Mouse (Mus musculus): ENCODE data around the gene Ly6g6c. TPM values are rescaled to one million over a fixed set of nuclear protein-coding genes. Genes with fewer than 3 reads are reported as not detected.
"Not testable (repeated sequence)": the region's sequence is repeated elsewhere in the genome, so short reads cannot be mapped to it uniquely, and the experiment has no call there.

Ly6g6c gene
- polyA plus RNA-seq, 1 experiment from 2014 or later, result 0.16 TPM

DNA sequence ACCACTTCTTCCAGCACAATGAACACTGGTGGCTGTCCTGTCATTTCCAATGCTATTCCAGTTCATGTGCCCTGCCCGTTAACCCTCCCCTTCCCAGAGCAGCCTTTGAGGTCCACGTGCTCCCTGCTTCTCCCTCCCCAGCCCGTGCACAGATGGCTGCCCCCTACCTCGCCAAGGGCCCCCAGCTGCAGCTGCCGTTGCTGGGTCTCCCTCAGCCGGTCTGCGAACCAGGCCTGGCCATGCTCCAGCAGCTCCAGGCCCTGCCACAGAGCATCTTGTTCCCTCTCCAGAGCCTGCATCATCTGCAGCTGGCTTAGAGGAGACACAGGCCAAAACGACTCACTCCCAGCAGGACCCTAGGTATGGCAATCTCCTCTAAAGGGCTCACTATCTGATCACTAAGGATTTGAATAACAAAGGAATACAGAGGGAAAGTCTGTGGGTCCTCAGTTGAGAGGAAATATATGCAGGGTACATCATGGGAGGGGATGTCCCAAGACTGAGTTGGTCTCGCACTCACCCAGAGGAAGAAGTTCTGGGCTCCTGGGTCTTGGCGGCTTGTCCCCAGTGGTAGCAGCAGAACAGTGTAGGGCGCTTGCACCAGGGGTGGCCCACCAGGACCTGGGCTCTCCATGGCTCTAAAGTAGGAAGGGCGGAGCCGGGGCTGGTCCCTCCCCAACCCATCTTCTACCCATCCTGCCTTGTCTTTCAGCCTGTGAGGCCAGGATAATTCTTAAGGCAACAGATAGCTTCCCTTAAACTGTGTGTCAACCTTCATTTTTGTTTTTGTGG lies 37.7 kb upstream of the Ly6g6c start, which contains the start of gene Sapcd1:
Sapcd1 (minus strand) TSS at position 740 of the 792 bp plus-strand sequence.
- H3K27ac ChIP-seq (replicated peaks; ENCODE audit: low read depth, low read length), result no peak within 1 kb of the TSS
- DNase-seq (ENCODE audit: low spot score) (peak; percentile 43), ATAC-seq (ENCODE audit: insufficient number of reproducible peaks, low FRiP score, low TSS enrichment, low read depth) (peak; percentile 42; the same call in 1 of the 2 replicates)
- WGBS, result 37% methylated on average over 13 of the region's 13 CpGs
- no peak within 1 kb of the TSS for H3K4me3 ChIP-seq (ENCODE audit: low read depth, low read length)
- peaks cover 8% of the 10 kb centered on the region for H3K4me1 ChIP-seq (ENCODE audit: control insufficient read depth, insufficient read depth, low read length)
- no peak within 1 kb of the TSS for H3K4me2 ChIP-seq (ENCODE audit: low read depth, severe bottlenecking)
- peak within 1 kb of the TSS; percentile 45; the same call in 1 of the 2 replicates for H3K9ac ChIP-seq (ENCODE audit: low read length)
- no peaks in the 10 kb centered on the region for H3K9me3 ChIP-seq (ENCODE audit: control insufficient read depth, low read length)
- no peaks in the 10 kb centered on the region for H3K27me3 ChIP-seq (ENCODE audit: control insufficient read depth, insufficient read depth, low read length)
- H3K36me3 ChIP-seq (ENCODE audit: control insufficient read depth, insufficient read depth, low read length), result no peaks in the 10 kb centered on the region

DNA sequence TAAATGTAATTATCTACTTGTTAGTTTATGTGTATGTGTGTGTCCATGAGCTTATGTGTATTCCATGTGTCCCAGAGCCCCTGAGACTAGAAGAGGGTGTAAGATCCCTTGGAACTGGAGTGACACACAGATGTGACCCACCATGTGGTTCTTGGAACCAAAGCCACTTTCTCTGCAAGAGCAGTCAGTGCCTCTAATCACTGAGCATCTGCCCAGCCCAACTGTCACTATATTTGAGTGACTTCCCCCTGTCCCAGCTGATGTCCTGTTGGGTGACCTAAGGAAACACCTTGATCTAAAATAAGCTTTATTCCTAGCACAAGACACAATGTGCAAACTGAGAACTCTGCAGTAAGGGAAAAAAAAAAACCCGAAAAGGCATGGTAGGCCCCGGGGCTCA lies 36.9 kb upstream of the Ly6g6c start:
- H3K36me3 ChIP-seq (ENCODE audit: control insufficient read depth, insufficient read depth, low read length), result no peaks in the 10 kb centered on the region
- DNase-seq (ENCODE audit: low spot score), result no peak
- H3K9ac ChIP-seq (ENCODE audit: low read length), result no peak overlapping the region
- H3K27me3 ChIP-seq (ENCODE audit: control insufficient read depth, insufficient read depth, low read length), result no peaks in the 10 kb centered on the region
- no peak for ATAC-seq (ENCODE audit: insufficient number of reproducible peaks, low FRiP score, low TSS enrichment, low read depth)
- H3K9me3 ChIP-seq (ENCODE audit: control insufficient read depth, low read length), result no peaks in the 10 kb centered on the region
- no peak overlapping the region for H3K4me2 ChIP-seq (ENCODE audit: low read depth, severe bottlenecking)
- H3K27ac ChIP-seq (replicated peaks; ENCODE audit: low read depth, low read length), result no peak overlapping the region
- peaks cover 8% of the 10 kb centered on the region for H3K4me1 ChIP-seq (ENCODE audit: control insufficient read depth, insufficient read depth, low read length)
- H3K4me3 ChIP-seq (ENCODE audit: low read depth, low read length), result no peak overlapping the region
- WGBS, result 83% methylated on average over 2 of the region's 2 CpGs

DNA sequence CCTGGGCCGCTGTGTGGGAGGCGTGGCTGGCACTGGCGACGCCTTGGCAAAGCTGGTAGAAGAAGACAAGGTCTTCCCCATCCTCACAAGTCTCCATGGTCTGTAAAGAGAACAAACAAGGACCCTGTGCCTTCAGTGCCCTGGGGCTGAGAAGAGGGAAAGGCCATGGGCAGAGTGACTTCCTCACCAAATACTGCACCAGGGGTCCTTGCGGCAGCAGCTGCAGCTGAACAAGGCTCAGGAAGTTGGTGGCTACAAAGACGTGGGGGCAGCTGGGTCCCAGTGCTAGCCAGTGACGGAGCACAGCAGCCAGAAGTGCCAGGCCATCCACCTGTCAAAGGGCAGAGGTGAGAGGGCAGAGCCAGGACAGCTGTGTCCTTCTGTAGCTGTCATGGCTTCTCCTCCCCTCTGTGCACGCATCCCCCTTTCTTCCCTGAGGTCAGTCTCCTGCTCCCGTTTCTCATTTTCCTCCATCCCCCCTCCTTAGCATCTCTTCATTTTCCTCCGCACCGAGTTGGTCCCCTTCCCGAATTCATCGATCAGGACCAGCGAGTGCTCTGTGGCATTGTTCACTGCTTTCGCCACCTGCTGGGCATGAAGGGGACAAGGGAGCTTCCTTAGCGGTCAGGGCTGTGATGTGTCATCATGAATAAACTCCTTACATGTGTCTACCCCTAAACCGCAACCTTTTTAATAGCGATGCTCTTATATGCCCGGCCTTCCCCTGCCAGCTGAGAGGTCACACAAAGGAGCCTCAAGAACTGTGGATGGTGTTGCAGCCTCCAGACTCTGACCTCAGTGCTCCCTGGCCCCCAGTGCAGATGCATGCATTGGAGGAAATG lies 35.3 kb upstream of the Ly6g6c start:
- H3K9me3 ChIP-seq (ENCODE audit: control insufficient read depth, low read length), result no peaks in the 10 kb centered on the region
- WGBS, result 35% methylated on average over 19 of the region's 19 CpGs
- H3K36me3 ChIP-seq (ENCODE audit: control insufficient read depth, insufficient read depth, low read length), result no peaks in the 10 kb centered on the region
- H3K4me2 ChIP-seq (ENCODE audit: low read depth, severe bottlenecking), result 0 out of 2 replicates have a peak overlapping the region, but pooled peaks have one; percentile 0
- H3K9ac ChIP-seq (ENCODE audit: low read length), result no peak overlapping the region
- no peak overlapping the region for H3K4me3 ChIP-seq (ENCODE audit: low read depth, low read length)
- ATAC-seq (ENCODE audit: insufficient number of reproducible peaks, low FRiP score, low TSS enrichment, low read depth), result no peak
- H3K27me3 ChIP-seq (ENCODE audit: control insufficient read depth, insufficient read depth, low read length), result no peaks in the 10 kb centered on the region
- DNase-seq (ENCODE audit: low spot score), result no peak
- no peak overlapping the region for H3K27ac ChIP-seq (replicated peaks; ENCODE audit: low read depth, low read length)
- peaks cover 8% of the 10 kb centered on the region for H3K4me1 ChIP-seq (ENCODE audit: control insufficient read depth, insufficient read depth, low read length)

- Histone ChIP-seq H3K4me1 (ENCODE audit: control insufficient read depth, insufficient read depth, low read length) (peaks cover 8% of the 10 kb centered on the region), H3K9me3 (ENCODE audit: control insufficient read depth, low read length) (no peaks in the 10 kb centered on the region), H3K9ac (ENCODE audit: low read length) (no peak overlapping the region), H3K4me2 (ENCODE audit: low read depth, severe bottlenecking) (no peak overlapping the region), H3K36me3 (ENCODE audit: control insufficient read depth, insufficient read depth, low read length) (no peaks in the 10 kb centered on the region), H3K4me3 (ENCODE audit: low read depth, low read length) (no peak overlapping the region), H3K27ac (replicated peaks; ENCODE audit: low read depth, low read length) (no peak overlapping the region), H3K27me3 (ENCODE audit: control insufficient read depth, insufficient read depth, low read length) (no peaks in the 10 kb centered on the region)
- DNase-seq (ENCODE audit: low spot score) (no peak), ATAC-seq (ENCODE audit: insufficient number of reproducible peaks, low FRiP score, low TSS enrichment, low read depth) (no peak)
- 88% methylated on average over 11 of the region's 11 CpGs for WGBS
Observed at GRCm38 (mm10) chr17:35031272-35031671, 33.9 kb upstream of the Ly6g6c start.

DNA sequence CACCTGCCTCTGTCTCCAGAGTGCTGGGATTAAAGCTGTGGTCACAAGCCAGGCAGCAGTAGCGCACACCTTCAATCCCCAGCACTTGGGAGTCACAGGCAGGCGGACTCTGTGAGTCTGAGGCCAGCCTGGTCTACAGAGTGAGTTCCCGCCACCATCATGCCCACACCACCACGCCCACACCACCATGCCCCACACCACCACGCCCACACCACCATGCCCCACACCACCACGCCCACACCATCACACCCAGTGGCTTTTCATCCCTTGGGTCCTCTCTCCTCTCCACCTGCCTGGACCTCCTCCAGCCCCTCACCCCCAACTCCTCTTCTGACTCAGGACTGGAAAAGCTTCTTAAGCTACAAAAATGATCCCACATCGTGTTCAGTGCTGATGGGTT lies 33.3 kb upstream of the Ly6g6c start:
- ATAC-seq (ENCODE audit: insufficient number of reproducible peaks, low FRiP score, low TSS enrichment, low read depth), result no peak
- WGBS, result 86% methylated on average over 7 of the region's 7 CpGs

GRCm38 (mm10) chr17:35032323-35032870 lies 32.8 kb upstream of the Ly6g6c start:
- Histone ChIP-seq H3K4me1 (ENCODE audit: control insufficient read depth, insufficient read depth, low read length) (peaks cover 5% of the 10 kb centered on the region), H3K4me3 (ENCODE audit: low read depth, low read length) (no peak overlapping the region), H3K4me2 (ENCODE audit: low read depth, severe bottlenecking) (no peak overlapping the region; the same call in 1 of the 2 replicates), H3K27me3 (ENCODE audit: control insufficient read depth, insufficient read depth, low read length) (no peaks in the 10 kb centered on the region), H3K36me3 (ENCODE audit: control insufficient read depth, insufficient read depth, low read length) (no peaks in the 10 kb centered on the region), H3K9ac (ENCODE audit: low read length) (no peak overlapping the region), H3K9me3 (ENCODE audit: control insufficient read depth, low read length) (no peaks in the 10 kb centered on the region), H3K27ac (replicated peaks; ENCODE audit: low read depth, low read length) (no peak overlapping the region)
- ATAC-seq (ENCODE audit: insufficient number of reproducible peaks, low FRiP score, low TSS enrichment, low read depth) (no peak), DNase-seq (ENCODE audit: low spot score) (no peak)
- WGBS, result 73% methylated on average over 8 of the region's 8 CpGs

More for the DNA sequence above, 33.3 kb upstream of the Ly6g6c start:
- Histone ChIP-seq H3K4me2 (ENCODE audit: low read depth, severe bottlenecking) (no peak overlapping the region), H3K4me1 (ENCODE audit: control insufficient read depth, insufficient read depth, low read length) (peaks cover 8% of the 10 kb centered on the region), H3K27ac (replicated peaks; ENCODE audit: low read depth, low read length) (no peak overlapping the region), H3K36me3 (ENCODE audit: control insufficient read depth, insufficient read depth, low read length) (no peaks in the 10 kb centered on the region), H3K27me3 (ENCODE audit: control insufficient read depth, insufficient read depth, low read length) (no peaks in the 10 kb centered on the region), H3K9me3 (ENCODE audit: control insufficient read depth, low read length) (no peaks in the 10 kb centered on the region), H3K9ac (ENCODE audit: low read length) (no peak overlapping the region), H3K4me3 (ENCODE audit: low read depth, low read length) (no peak overlapping the region)
- no peak for DNase-seq (ENCODE audit: low spot score)

- 76% methylated on average over 1 of the region's 1 CpGs for WGBS
- H3K4me2 ChIP-seq (ENCODE audit: low read depth, severe bottlenecking); H3K4me1 ChIP-seq (ENCODE audit: control insufficient read depth, insufficient read depth, low read length); ATAC-seq (ENCODE audit: insufficient number of reproducible peaks, low FRiP score, low TSS enrichment, low read depth); H3K27ac ChIP-seq (replicated peaks; ENCODE audit: low read depth, low read length); H3K27me3 ChIP-seq (ENCODE audit: control insufficient read depth, insufficient read depth, low read length); H3K4me3 ChIP-seq (ENCODE audit: low read depth, low read length); DNase-seq (ENCODE audit: low spot score); H3K9ac ChIP-seq (ENCODE audit: low read length); H3K36me3 ChIP-seq (ENCODE audit: control insufficient read depth, insufficient read depth, low read length); H3K9me3 ChIP-seq (ENCODE audit: control insufficient read depth, low read length): not testable (repeated sequence)
Observed at GRCm38 (mm10) chr17:35033703-35034102, 31.5 kb upstream of the Ly6g6c start.

- no peak overlapping the region for H3K4me3 ChIP-seq (ENCODE audit: low read depth, low read length)
- H3K9ac ChIP-seq (ENCODE audit: low read length), result no peak overlapping the region
- ATAC-seq (ENCODE audit: insufficient number of reproducible peaks, low FRiP score, low TSS enrichment, low read depth) (no peak), DNase-seq (ENCODE audit: low spot score) (no peak)
- no peak overlapping the region for H3K4me2 ChIP-seq (ENCODE audit: low read depth, severe bottlenecking)
- H3K9me3 ChIP-seq (ENCODE audit: control insufficient read depth, low read length), result no peaks in the 10 kb centered on the region
- no peaks in the 10 kb centered on the region for H3K27me3 ChIP-seq (ENCODE audit: control insufficient read depth, insufficient read depth, low read length)
- 77% methylated on average over 6 of the region's 6 CpGs for WGBS
- H3K27ac ChIP-seq (replicated peaks; ENCODE audit: low read depth, low read length), result no peak overlapping the region
- no peaks in the 10 kb centered on the region for H3K36me3 ChIP-seq (ENCODE audit: control insufficient read depth, insufficient read depth, low read length)
- no peaks in the 10 kb centered on the region; the same call in 1 of the 2 replicates for H3K4me1 ChIP-seq (ENCODE audit: control insufficient read depth, insufficient read depth, low read length)
Observed at GRCm38 (mm10) chr17:35034896-35035295, 30.3 kb upstream of the Ly6g6c start.

Measured in limb, embryonic 11.5 days (tissue).